Mouse (Mus musculus) CD4-positive helper T cell, adult 2 months (primary cell): ENCODE results near the gene Srpk2.

ENCODE experiments used
- DNase-seq: peaks from one replicate; pipeline ENCODE4 v3.0.0-alpha.2; 2012; ENCODE audit warnings: low read depth, missing footprints, low spot score

Srpk2 gene

DNA sequence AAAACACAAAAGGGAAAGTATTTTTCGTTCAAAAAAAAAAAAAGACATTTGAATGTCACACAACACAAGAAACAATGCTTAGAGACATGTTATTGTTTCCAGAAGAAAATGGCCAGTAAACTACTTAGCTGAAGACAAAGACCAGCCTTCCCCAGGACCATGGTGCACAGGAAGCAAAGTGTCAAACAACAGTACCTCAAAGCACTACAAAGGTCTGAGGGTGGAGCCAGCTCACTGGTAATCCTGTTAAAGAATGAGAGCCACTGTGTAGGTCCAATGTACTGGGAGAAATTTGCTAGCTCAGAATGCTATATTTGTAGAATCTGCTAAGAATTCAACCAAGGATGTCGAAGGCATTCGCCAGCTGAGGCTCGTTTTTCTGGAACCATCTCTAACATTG is 177.2 kb downstream of the Srpk2 start:
- no peak for DNase-seq

DNA sequence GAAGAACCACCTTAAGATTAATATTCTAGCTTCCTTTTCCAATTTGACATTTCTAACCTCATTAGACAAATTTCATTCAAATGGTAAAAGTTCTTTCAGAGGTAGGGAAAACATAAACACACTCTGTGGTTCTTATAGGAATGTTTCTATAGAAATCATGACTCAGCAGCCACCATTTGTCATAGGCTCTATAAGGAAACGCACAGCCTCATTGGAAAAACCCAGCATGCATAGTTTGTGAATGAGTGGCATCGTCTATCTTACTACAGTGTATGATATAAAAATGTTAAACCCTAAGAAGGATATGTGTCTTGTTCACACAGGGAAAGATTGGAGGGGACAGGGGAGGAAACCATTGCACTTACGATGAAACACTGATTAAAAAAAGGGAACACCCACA is 178.8 kb downstream of the Srpk2 start:
- DNase-seq, result no peak

GRCm38 (mm10) chr5:23502317-23502937 is 182.0 kb downstream of the Srpk2 start:
- DNase-seq, result no peak

GRCm38 (mm10) chr5:23501582-23502316 is 182.7 kb downstream of the Srpk2 start:
- no peak for DNase-seq

DNA sequence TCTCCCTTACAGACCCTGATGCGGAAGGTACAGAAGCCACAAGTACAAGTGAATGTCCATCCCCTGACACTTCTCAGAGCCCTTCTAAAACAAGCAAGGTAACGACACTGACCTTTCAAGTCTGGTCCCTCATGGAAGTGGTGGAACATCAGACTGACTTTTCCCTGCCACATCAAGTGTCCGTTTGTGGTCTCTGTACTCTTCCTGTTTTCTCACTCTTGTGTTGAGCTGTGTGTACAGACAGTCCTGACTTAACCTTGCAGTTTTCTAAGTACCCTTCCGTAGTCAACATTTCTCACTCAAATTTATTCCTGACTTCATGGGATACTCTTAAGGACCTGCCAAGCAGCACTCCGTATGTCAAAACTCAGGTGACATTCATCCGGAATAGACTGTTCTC is 183.7 kb downstream of the Srpk2 start:
- no peak for DNase-seq

DNA sequence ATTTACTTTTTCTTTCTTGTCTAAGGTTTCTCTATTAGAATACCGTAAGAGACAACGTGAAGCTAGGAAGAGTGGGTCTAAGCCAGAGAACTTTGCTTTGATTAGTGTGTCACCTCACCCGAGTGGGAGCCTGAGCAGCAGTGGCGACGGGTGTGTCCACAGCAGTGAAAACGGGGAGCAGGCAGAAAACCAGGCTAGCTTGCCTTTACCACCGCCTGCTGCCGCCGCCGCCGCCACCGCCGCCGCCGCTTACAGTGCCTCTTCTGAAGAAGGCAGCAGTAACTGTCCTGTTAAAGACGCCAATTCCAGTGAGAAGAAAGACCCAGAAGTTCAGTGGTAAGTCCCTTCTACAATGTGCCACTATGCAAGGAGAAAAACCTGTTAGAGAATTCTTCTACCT is 185.2 kb downstream of the Srpk2 start:
- DNase-seq, result no peak

DNA sequence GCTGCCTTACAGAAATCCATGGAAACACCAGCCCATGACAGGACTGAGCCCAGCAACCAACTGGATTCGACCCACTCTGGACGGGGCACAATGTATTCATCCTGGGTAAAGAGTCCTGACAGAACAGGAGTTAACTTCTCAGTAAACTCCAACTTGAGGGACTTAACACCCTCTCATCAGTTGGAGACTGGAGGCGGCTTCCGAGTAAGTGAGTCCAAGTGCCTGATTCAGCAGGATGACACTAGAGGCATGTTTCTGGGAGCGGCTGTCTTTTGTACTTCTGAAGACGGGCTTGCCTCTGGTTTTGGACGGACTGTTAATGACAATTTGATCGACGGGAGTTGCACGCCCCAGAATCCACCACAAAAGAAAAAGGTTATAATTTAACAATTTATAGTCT is 186.5 kb downstream of the Srpk2 start:
- DNase-seq, result no peak

DNA sequence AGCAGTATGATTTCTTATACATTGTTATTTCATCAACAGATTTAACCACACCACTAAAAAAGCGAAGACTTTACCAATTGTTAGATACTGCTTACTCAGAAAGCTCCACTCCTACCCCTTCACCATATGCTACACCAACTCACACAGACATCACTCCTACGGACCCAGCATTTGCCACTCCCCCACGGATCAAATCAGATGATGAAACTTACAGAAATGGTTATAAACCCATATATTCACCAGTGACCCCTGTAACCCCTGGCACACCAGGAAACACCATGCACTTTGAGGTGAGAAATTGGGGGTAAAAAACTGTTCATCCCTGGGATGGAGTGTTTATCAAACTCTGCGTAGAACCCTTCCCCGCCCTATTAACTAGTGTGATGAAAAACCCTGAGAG is 187.5 kb downstream of the Srpk2 start:
- DNase-seq, result no peak

DNA sequence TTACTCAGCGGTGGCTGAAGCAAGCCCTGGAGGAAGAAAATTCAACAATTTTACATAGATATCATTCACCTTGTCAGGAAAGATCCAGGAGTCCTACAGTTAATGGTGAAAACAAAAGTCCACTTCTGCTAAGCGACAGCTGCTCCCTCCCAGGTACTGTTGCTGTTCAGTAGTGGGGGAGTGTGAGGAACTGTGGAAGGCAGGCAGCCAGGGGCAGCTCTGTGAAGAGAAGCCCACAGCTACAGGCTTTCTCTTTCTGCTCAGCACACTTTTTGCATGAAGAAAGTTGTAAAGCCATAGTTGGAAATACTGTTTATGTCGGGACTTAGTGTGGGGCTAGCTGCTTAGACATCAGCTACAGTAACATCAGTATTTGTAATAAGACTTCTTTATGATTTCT is 188.0 kb downstream of the Srpk2 start:
- no peak for DNase-seq

DNA sequence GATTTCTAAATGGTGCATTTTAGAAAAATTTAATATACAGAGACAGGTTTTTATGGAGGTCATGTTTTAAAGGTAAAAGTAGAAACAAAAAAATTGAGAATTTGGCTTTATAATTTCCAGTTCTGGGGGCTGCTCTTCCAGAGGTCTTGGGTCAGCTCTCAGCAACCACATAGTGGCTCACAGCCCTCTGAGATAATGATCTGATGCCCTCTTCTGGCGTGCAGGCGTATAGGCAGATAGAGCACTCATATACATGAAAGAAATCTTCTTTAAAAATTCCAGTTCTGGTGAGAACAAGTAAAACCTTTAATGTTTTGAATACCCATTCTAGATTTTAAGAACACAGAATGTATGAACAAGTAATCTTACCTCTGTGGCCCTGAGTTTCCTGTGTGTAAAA is 193.6 kb downstream of the Srpk2 start:
- peak; percentile 42 for DNase-seq

GRCm38 (mm10) chr5:23489231-23489630 is 195.2 kb downstream of the Srpk2 start:
- no peak for DNase-seq

- no peak for DNase-seq
Measured at GRCm38 (mm10) chr5:23483811-23484210, 200.6 kb downstream of the Srpk2 start.

- DNase-seq, result peak; percentile 44
Measured at GRCm38 (mm10) chr5:23473098-23473873, 211.1 kb downstream of the Srpk2 start.

- DNase-seq, result no peak
Measured at GRCm38 (mm10) chr5:23466546-23466945, 217.9 kb downstream of the Srpk2 start.

GRCm38 (mm10) chr5:23464743-23465142 is 219.7 kb downstream of the Srpk2 start:
- DNase-seq, result no peak

DNA sequence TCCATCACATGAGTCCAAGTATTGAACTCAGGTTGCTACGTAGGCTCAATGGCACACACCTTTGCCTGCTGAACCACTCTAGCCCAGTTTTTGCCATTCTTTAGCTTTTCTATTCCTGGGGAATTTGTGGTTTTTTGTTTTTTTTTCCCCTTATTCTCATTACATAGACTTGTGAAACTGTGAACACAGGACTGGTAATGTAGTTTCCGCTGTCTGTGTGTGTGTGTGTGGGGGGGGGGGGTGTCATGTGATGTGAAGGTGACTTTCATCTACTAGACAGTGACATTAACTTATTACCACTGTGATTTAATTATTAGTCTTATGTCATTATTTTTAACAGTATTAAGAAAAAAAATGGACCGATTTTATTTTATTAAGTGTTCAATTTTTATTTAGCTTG is 220.2 kb downstream of the Srpk2 start:
- DNase-seq, result no peak

DNA sequence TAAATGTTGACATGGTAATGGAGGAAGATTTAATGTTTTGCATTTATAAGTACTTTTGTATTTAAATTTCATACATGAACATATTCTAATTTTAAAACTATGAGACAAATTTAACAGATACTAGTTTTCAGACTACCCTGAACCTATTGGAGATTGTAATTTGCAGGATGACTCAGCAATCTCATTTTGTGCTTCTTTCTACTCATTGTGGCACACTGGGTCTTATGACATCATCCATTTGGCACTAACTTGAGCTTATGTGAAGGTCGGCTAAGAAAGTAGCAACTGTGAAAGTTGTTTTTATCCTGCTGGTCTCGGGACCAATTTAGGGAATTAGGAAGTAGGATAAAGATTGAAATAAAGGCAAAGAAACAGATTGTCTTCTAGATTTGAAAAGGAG is 222.7 kb downstream of the Srpk2 start:
- no peak for DNase-seq

GRCm38 (mm10) chr5:23453561-23453960 is 230.9 kb downstream of the Srpk2 start:
- peak; percentile 63 for DNase-seq
